Mouse (Mus musculus) CH12.LX (cell line): ENCODE measurements around the gene Cdh15. TPM values are rescaled to one million over a fixed set of nuclear protein-coding genes. Genes with fewer than 3 reads are reported as not detected.

ENCODE experiments used
- DNase-seq: peaks from one replicate; pipeline ENCODE4 v3.0.0-alpha.2; 2013; ENCODE audit errors: extremely low read depth
- H3K27ac ChIP-seq: 2 replicates; pipeline ENCODE4 v1.5.1; 2012; ENCODE audit warnings: low read depth, mild to moderate bottlenecking, control low read depth, moderate library complexity; ENCODE audit not compliant: insufficient read depth
- H3K27me3 ChIP-seq: replicated peaks from 2 replicates; pipeline ENCODE3; 2012; ENCODE audit warnings: inconsistent platforms
- H3K36me3 ChIP-seq, 2 experiments: replicated peaks in 1 of 2; 2 replicates each; pipeline versions ENCODE3 to v1.6.1; 2012; ENCODE audit warnings: inconsistent platforms in 1 of 2, low read length in 1 of 2, mild to moderate bottlenecking in 1 of 2, mixed read lengths in 1 of 2, moderate library complexity in 1 of 2; ENCODE audit not compliant: control insufficient read depth in 1 of 2, insufficient read depth in 1 of 2
- H3K4me1 ChIP-seq, 2 experiments: 2 replicates each; pipeline ENCODE4 v1.6.1; 2012; ENCODE audit warnings: inconsistent platforms in 1 of 2, moderate library complexity in 1 of 2; ENCODE audit not compliant: insufficient read depth in 2 of 2, control insufficient read depth in 1 of 2
- H3K4me2 ChIP-seq: 2 replicates; pipeline ENCODE4 v1.6.1; 2012; ENCODE audit warnings: low read depth, mild to moderate bottlenecking, control low read depth; ENCODE audit not compliant: poor library complexity, insufficient read depth, severe bottlenecking
- H3K4me3 ChIP-seq, 3 experiments: fragments of 150-350 bp in 1 of 3; sonication (generic) in 1 of 3; replicated peaks in 1 of 3; 2 replicates each; pipeline versions ENCODE3 to v1.5.1; 2011 to 2012; ENCODE audit warnings: low read depth in 2 of 3, low read length in 2 of 3, mild to moderate bottlenecking in 2 of 3, moderate library complexity in 2 of 3, control low read depth in 1 of 3, improper control_type of control experiment in 1 of 3, inconsistent platforms in 1 of 3, mixed read lengths in 1 of 3; ENCODE audit not compliant: poor library complexity in 1 of 3
- H3K79me2 ChIP-seq: replicated peaks from 2 replicates; pipeline ENCODE4 v1.6.1; 2012; ENCODE audit warnings: mild to moderate bottlenecking, moderate library complexity; ENCODE audit not compliant: control insufficient read depth, poor library complexity, insufficient read depth, severe bottlenecking; ENCODE audit errors: extremely low read depth
- H3K9ac ChIP-seq: 2 replicates; pipeline ENCODE4 v1.6.1; 2012; ENCODE audit warnings: low read depth, mild to moderate bottlenecking, control low read depth, moderate library complexity; ENCODE audit not compliant: insufficient read depth
- H3K9me3 ChIP-seq: replicated peaks from 2 replicates; pipeline ENCODE3; 2012; ENCODE audit warnings: low read length, inconsistent platforms, mixed read lengths
- BHLHE40 ChIP-seq: IDR thresholded peaks from 2 replicates; pipeline ENCODE4 v1.6.1; 2011; ENCODE audit warnings: mild to moderate bottlenecking, low read depth, low read length, improper control_type of control experiment
- CHD1 ChIP-seq: IDR thresholded peaks from 2 replicates; pipeline ENCODE4 v1.6.1; 2012; ENCODE audit warnings: low read depth, low read length, improper control_type of control experiment, inconsistent platforms
- CHD2 ChIP-seq: IDR thresholded peaks from 2 replicates; pipeline ENCODE4 v1.6.1; 2011; ENCODE audit warnings: low read length, improper control_type of control experiment
- CTCF ChIP-seq, 2 experiments: IDR thresholded peaks in 1 of 2; conservative IDR thresholded peaks in 1 of 2; 2 replicates each; pipeline ENCODE4 v1.5.1; 2011 to 2012; ENCODE audit warnings: low read depth in 2 of 2, low read length in 2 of 2, improper control_type of control experiment in 1 of 2, inconsistent platforms in 1 of 2, mild to moderate bottlenecking in 1 of 2, moderate library complexity in 1 of 2
- E2F4 ChIP-seq: IDR thresholded peaks from 2 replicates; pipeline ENCODE4 v1.6.1; 2011; ENCODE audit warnings: low read depth, low read length, improper control_type of control experiment; ENCODE audit not compliant: insufficient replicate concordance
- ELF1 ChIP-seq: IDR thresholded peaks from 2 replicates; pipeline ENCODE4 v1.6.1; 2014; ENCODE audit warnings: low read depth, mild to moderate bottlenecking, inconsistent platforms, low read length, improper control_type of control experiment
- EP300 ChIP-seq: IDR thresholded peaks from 2 replicates; pipeline ENCODE4 v1.6.1; 2011; ENCODE audit warnings: low read length, improper control_type of control experiment
- ETS1 ChIP-seq: conservative IDR thresholded peaks from 2 replicates; pipeline ENCODE4 v1.6.1; 2012; ENCODE audit warnings: low read depth, mild to moderate bottlenecking, inconsistent platforms, low read length, improper control_type of control experiment, moderate library complexity
- GABPA ChIP-seq: IDR thresholded peaks from 2 replicates; pipeline ENCODE4 v1.6.1; 2012; ENCODE audit warnings: low read depth, low read length, improper control_type of control experiment, inconsistent platforms; ENCODE audit not compliant: insufficient replicate concordance
- HCFC1 ChIP-seq: IDR thresholded peaks from 2 replicates; pipeline ENCODE4 v1.6.1; 2012; ENCODE audit warnings: low read depth, mild to moderate bottlenecking, inconsistent platforms, low read length, improper control_type of control experiment
- IRF4 ChIP-seq: IDR thresholded peaks from 2 replicates; pipeline ENCODE4 v1.6.1; 2014; ENCODE audit warnings: low read depth, mild to moderate bottlenecking, inconsistent platforms, low read length, improper control_type of control experiment
- JUN ChIP-seq: IDR thresholded peaks from 2 replicates; pipeline ENCODE4 v1.6.1; 2011; ENCODE audit warnings: low read depth, mild to moderate bottlenecking, low read length, improper control_type of control experiment, moderate library complexity; ENCODE audit not compliant: insufficient read depth
- JUND ChIP-seq: conservative IDR thresholded peaks from 2 replicates; pipeline ENCODE4 v1.6.1; 2011; ENCODE audit warnings: low read depth, low read length, improper control_type of control experiment
- KAT2A ChIP-seq: IDR thresholded peaks from 2 replicates; pipeline ENCODE4 v1.6.1; 2012; ENCODE audit warnings: low read length, improper control_type of control experiment, inconsistent platforms; ENCODE audit not compliant: insufficient replicate concordance
- MAFK ChIP-seq: IDR thresholded peaks from 2 replicates; pipeline ENCODE4 v1.6.1; 2011; ENCODE audit warnings: low read length, improper control_type of control experiment; ENCODE audit not compliant: insufficient replicate concordance
- MAX ChIP-seq: IDR thresholded peaks from 2 replicates; pipeline ENCODE4 v1.6.1; 2011; ENCODE audit warnings: low read length, improper control_type of control experiment
- MAZ ChIP-seq: IDR thresholded peaks from 2 replicates; pipeline ENCODE4 v1.6.1; 2012; ENCODE audit warnings: low read depth, mild to moderate bottlenecking, inconsistent platforms, low read length, improper control_type of control experiment, moderate library complexity
- MEF2A ChIP-seq: IDR thresholded peaks from 2 replicates; pipeline ENCODE4 v1.6.1; 2014; ENCODE audit warnings: low read depth, mild to moderate bottlenecking, inconsistent platforms, low read length, improper control_type of control experiment, borderline replicate concordance
- MXI1 ChIP-seq: IDR thresholded peaks from 2 replicates; pipeline ENCODE4 v1.6.1; 2011; ENCODE audit warnings: mild to moderate bottlenecking, low read depth, low read length, improper control_type of control experiment
- MYC ChIP-seq: IDR thresholded peaks from 2 replicates; pipeline ENCODE4 v1.6.1; 2011; ENCODE audit warnings: low read depth, mild to moderate bottlenecking, improper control_type of control experiment, low read length
- NELFE ChIP-seq: IDR thresholded peaks from 2 replicates; pipeline ENCODE4 v1.6.1; 2011; ENCODE audit warnings: low read depth, low read length, improper control_type of control experiment
- NRF1 ChIP-seq: IDR thresholded peaks from 2 replicates; pipeline ENCODE4 v1.6.1; 2014; ENCODE audit warnings: low read depth, mild to moderate bottlenecking, inconsistent platforms, low read length, improper control_type of control experiment, moderate library complexity
- PAX5 ChIP-seq: IDR thresholded peaks from 2 replicates; pipeline ENCODE4 v1.6.1; 2012; ENCODE audit warnings: low read length, inconsistent platforms, mixed read lengths
- POLR2A ChIP-seq: IDR thresholded peaks from 2 replicates; pipeline ENCODE4 v1.6.1; 2011; ENCODE audit warnings: low read depth, mild to moderate bottlenecking, improper control_type of control experiment, low read length
- POLR2AphosphoS2 ChIP-seq: IDR thresholded peaks from 2 replicates; pipeline ENCODE4 v1.6.1; 2011; ENCODE audit warnings: low read depth, low read length, improper control_type of control experiment
- RAD21 ChIP-seq: IDR thresholded peaks from 2 replicates; pipeline ENCODE4 v1.6.1; 2011; ENCODE audit warnings: low read depth, mild to moderate bottlenecking, low read length, improper control_type of control experiment, moderate library complexity
- RCOR1 ChIP-seq: conservative IDR thresholded peaks from 2 replicates; pipeline ENCODE4 v1.6.1; 2012; ENCODE audit warnings: low read depth, mild to moderate bottlenecking, inconsistent platforms, low read length, improper control_type of control experiment
- SIN3A ChIP-seq: IDR thresholded peaks from 2 replicates; pipeline ENCODE4 v1.6.1; 2012; ENCODE audit warnings: low read length, improper control_type of control experiment, inconsistent platforms
- SMC3 ChIP-seq: IDR thresholded peaks from 2 replicates; pipeline ENCODE4 v1.6.1; 2011; ENCODE audit warnings: low read depth, low read length, improper control_type of control experiment
- TBP ChIP-seq: conservative IDR thresholded peaks from 2 replicates; pipeline ENCODE4 v1.6.1; 2011; ENCODE audit warnings: low read depth, low read length, improper control_type of control experiment
- TCF12 ChIP-seq: IDR thresholded peaks from 2 replicates; pipeline ENCODE4 v1.6.1; 2014; ENCODE audit warnings: low read depth, mild to moderate bottlenecking, inconsistent platforms, low read length, improper control_type of control experiment
- UBTF ChIP-seq: IDR thresholded peaks from 2 replicates; pipeline ENCODE4 v1.6.1; 2012; ENCODE audit warnings: low read depth, mild to moderate bottlenecking, inconsistent platforms, low read length, improper control_type of control experiment, moderate library complexity
- USF1 ChIP-seq: IDR thresholded peaks from 2 replicates; pipeline ENCODE4 v1.6.1; 2014; ENCODE audit warnings: low read depth, mild to moderate bottlenecking, inconsistent platforms, low read length, improper control_type of control experiment
- USF2 ChIP-seq: conservative IDR thresholded peaks from 2 replicates; pipeline ENCODE4 v1.6.1; 2011; ENCODE audit warnings: low read depth, low read length, improper control_type of control experiment
- ZC3H11A ChIP-seq: IDR thresholded peaks from 2 replicates; pipeline ENCODE4 v1.6.1; 2012; ENCODE audit warnings: low read depth, mild to moderate bottlenecking, inconsistent platforms, low read length, improper control_type of control experiment
- ZKSCAN1 ChIP-seq: IDR thresholded peaks from 2 replicates; pipeline ENCODE4 v1.6.1; 2012; ENCODE audit warnings: low read depth, inconsistent platforms, low read length, improper control_type of control experiment, borderline replicate concordance
- ZMIZ1 ChIP-seq: IDR thresholded peaks from 2 replicates; pipeline ENCODE4 v1.6.1; 2012; ENCODE audit warnings: low read depth, mild to moderate bottlenecking, inconsistent platforms, low read length, improper control_type of control experiment
- ZNF384 ChIP-seq: IDR thresholded peaks from 2 replicates; pipeline ENCODE4 v1.6.1; 2012; ENCODE audit warnings: low read depth, low read length, improper control_type of control experiment, inconsistent platforms
- dilution Hi-C: fragments of 300-500 bp; cut with MboI; formaldehyde crosslinking; loops from 2 replicates; pipeline ENCODE4 v1.14.3; 2020; ENCODE audit warnings: low sequenced_read_pairs; ENCODE audit not compliant: extremely low pct_unique_long_range_greater_than_20kb, extremely low pct_ligation_motif_present
- in situ Hi-C: fragments of 300-500 bp; cut with MboI; formaldehyde crosslinking; loops from 3 replicates; pipeline ENCODE4 v1.14.3; 2019; ENCODE audit warnings: low sequenced_read_pairs, low pct_ligation_motif_present, low pct_unique_long_range_greater_than_20kb, mixed read lengths
- polyA plus RNA-seq: library from polyadenylated mRNA; unstranded; fragments of >175 nt; gene quantifications from 2 replicates; pipeline ENCODE4 v1.2.1, GENCODE M21; 2012; ENCODE audit warnings: low read depth; ENCODE audit not compliant: insufficient read length
- total RNA-seq, 2 experiments: library from RNA; depleted of rRNA; stranded (reverse); fragments of 300-350 nt in 1 of 2; fragments of >200 nt in 1 of 2; gene quantifications; 2 replicates each; pipeline ENCODE4 v1.2.3; 2012 to 2014

Gene Cdh15
- total and polyA plus RNA-seq, 3 experiments, result not detected

DNA sequence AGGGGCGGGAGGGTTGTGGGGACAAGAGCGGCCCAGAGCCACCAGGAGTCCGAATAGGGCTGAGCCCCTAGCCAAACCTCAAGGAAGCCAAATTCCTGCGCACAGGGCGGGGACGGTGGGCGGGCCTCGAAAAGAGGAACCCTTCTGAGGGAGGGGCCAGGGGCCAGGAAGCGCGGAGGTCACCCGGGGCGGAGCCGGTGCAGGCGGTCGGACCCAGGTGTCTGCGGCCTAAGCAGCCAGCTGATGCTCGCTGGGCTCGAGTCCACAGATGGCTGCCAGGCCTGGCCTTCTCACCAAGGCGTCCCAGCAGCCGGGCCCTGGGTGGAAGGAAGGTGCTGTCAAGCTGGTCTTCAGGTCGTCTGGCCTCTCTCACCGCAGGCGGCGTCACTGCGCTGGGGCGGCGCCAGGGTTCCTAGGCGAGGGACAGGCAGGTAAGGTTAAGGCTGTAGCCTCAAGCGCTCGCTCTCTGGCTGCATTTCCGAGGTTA lies 22.7 kb downstream of the Cdh15 start:
- no peak overlapping the region for H3K27ac ChIP-seq
- peak overlapping the region; percentile 36 to 60 (median 60) for H3K4me3 ChIP-seq
- peaks cover 7 to 25% of the 10 kb centered on the region in 2 experiments; a peak in 2 of 4 replicates for H3K4me1 ChIP-seq
- H3K9me3 ChIP-seq, result no peaks in the 10 kb centered on the region
- H3K27me3 ChIP-seq, result peaks cover 12% of the 10 kb centered on the region
- peak; percentile 84 for DNase-seq
- H3K36me3 ChIP-seq, result no peaks in the 10 kb centered on the region
- H3K4me2 ChIP-seq, result peak overlapping the region; percentile 46
- in situ Hi-C loops, result no loop called here
- TF ChIP-seq HCFC1, result peak; percentile 12; the same call in 1 of the 2 replicates
- TF ChIP-seq UBTF, result no peak
- no peak for TF ChIP-seq JUND
- no peak for TF ChIP-seq TBP
- TF ChIP-seq MYC, result no peak
- TF ChIP-seq MAFK, result no peak
- TF ChIP-seq POLR2AphosphoS2, result no peak
- TF ChIP-seq SMC3, result no peak
- peak; percentile 71; the same call in 1 of the 2 replicates for TF ChIP-seq SIN3A
- TF ChIP-seq EP300, result no peak
- no peak for TF ChIP-seq KAT2A
- TF ChIP-seq IRF4, result peak; percentile 24; the same call in 1 of the 2 replicates
- TF ChIP-seq CHD1, result no peak
- TF ChIP-seq POLR2A, result peak; percentile 60
- TF ChIP-seq NRF1, result peak; percentile 33; the same call in 1 of the 2 replicates
- no peak for TF ChIP-seq USF1
- no peak for TF ChIP-seq E2F4
- TF ChIP-seq RCOR1, result no peak
- TF ChIP-seq BHLHE40, result no peak
- no peak for TF ChIP-seq GABPA
- peak; percentile 84 for TF ChIP-seq ELF1
- peak; percentile 84 for TF ChIP-seq TCF12
- TF ChIP-seq PAX5, result no peak
- no peak for TF ChIP-seq NELFE
- TF ChIP-seq MAZ, result no peak
- no peak for TF ChIP-seq ZC3H11A
- peak; percentile 49 for TF ChIP-seq ETS1
- TF ChIP-seq CHD2, result no peak
- TF ChIP-seq CTCF (conservative IDR thresholded peaks at IDR 0.05 in 1 of 2, IDR thresholded peaks at IDR 0.05 in 1 of 2; ENCODE audit: low read depth in 2 of 2, low read length in 2 of 2), result no peak
- no peak for TF ChIP-seq MEF2A
- TF ChIP-seq USF2, result no peak
- no peak for TF ChIP-seq ZMIZ1
- peak; percentile 30; the same call in 1 of the 2 replicates for TF ChIP-seq MXI1
- no peak for TF ChIP-seq ZKSCAN1
- no peak for TF ChIP-seq JUN
- TF ChIP-seq MAX, result 0 out of 2 replicates have a peak, but pooled peaks have one; percentile 42
- no peak for TF ChIP-seq RAD21
- no peak for TF ChIP-seq ZNF384
- H3K79me2 ChIP-seq, result no peaks in the 10 kb centered on the region
- dilution Hi-C loops, result no loop called here
- H3K9ac ChIP-seq, result peak overlapping the region; percentile 50
